Mouse (Mus musculus): ENCODE data around the gene Wrnip1.

DNA sequence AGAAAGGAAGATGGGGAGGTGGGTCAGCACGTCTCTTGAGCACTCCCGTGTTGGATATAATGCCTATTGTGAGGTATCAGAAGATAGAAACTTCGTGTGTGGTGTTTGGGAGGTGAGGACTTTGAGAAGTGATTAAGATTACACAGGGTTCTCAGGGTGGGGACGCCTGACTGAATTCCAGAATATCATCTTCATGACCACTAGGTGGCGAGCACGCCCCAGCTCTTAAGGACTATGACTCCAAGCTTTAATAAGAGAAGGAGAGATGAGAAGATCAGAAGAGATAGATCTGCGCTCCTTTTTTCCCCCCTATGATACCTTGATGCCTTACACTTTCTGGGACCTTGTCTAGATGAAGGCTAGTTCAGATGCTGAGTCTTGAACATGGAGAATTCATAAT, 50.1 kb downstream of the Wrnip1 start:
- TF ChIP-seq CTCF (conservative IDR thresholded peaks at IDR 0.05; ENCODE audit: low read length) (peak; percentile 52), NANOG (IDR thresholded peaks at IDR 0.05; ENCODE audit: borderline replicate concordance, low read length) (no peak)

Measured in E14TG2a.4 (cell line).